Mouse (Mus musculus): ENCODE measurements around the gene Syngr3.

DNA sequence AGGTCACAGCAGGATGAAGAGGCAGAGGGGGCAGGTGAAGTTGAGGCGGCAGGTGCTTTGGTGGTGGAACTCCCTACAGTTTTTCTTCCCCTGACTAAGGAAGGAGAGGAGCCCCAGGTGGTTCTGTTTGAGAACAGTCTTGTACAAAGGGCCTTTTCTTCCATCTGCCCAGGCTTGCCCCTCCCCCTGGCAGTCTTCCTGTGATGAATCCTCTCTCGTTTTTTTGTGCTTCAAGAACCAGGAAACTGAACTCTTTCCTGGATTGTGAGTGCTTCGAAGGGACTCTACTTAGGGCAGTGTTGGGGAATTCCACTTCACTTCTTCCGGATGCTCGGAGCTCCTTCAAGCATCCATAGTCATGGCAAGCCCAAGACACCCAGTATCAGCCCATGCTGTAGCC lies 8.2 kb upstream of the Syngr3 start:
- TF ChIP-seq POLR2A (IDR thresholded peaks at IDR 0.05; ENCODE audit: control insufficient read depth, low read depth, low read length): no peak
- no peak for TF ChIP-seq CTCF (IDR thresholded peaks at IDR 0.05; ENCODE audit: control insufficient read depth, insufficient read depth, insufficient replicate concordance, low read depth, low read length)

Measured in testis, adult 2 months (tissue).